Mouse (Mus musculus) cerebellum, adult 9-10 months (tissue): ENCODE measurements around the gene Plac1.
"Not testable (repeated sequence)": the region's sequence is repeated elsewhere in the genome, so short reads cannot be mapped to it uniquely, and the experiment has no call there.

Experiments
- DNase-seq: peaks from one replicate; pipeline ENCODE4 v3.0.0; 2022

Plac1 gene

GRCm38 (mm10) chrX:53041006-53041405 is 198.9 kb downstream of the Plac1 start:
- no peak for DNase-seq

DNA sequence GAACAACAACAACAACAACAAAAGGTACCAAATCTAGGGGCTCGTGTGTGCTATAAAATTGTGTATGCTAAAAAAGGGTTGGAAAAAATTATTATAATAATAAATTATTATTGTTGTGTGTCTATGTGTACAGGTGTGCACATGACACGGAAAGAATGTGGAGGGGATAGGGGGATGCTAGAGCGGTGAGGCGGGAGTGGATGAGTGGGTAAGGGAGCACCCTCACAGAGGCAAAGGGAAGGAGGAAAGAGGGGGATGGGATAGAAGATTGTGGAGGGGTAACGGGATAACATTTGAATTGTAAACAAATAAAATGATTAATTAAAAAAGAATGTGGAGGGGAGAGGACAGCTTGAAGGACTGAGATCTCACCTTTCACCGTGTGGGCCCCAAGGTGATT is 199.8 kb downstream of the Plac1 start:
- no peak for DNase-seq

GRCm38 (mm10) chrX:53039651-53040050 is 200.3 kb downstream of the Plac1 start:
- no peak for DNase-seq

DNA sequence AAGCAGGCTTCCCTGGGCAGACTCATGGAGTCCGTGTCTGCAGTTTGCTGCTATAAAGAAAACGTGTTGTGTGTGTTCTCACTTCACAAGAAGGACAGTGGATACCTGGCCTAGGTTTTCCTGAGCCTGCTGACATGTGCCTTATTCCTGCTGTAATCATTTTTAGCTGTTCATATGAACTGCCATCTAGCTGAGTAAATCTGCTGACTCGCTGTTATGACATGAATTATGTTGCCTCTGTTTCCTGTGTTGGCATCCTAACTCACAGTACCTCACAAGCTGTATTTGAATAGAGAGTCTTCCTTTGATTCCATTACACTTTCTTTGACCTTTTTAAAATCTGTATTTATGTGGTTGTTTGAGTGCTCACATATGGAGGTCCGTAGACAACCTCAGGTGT is 201.7 kb downstream of the Plac1 start:
- no peak for DNase-seq

DNA sequence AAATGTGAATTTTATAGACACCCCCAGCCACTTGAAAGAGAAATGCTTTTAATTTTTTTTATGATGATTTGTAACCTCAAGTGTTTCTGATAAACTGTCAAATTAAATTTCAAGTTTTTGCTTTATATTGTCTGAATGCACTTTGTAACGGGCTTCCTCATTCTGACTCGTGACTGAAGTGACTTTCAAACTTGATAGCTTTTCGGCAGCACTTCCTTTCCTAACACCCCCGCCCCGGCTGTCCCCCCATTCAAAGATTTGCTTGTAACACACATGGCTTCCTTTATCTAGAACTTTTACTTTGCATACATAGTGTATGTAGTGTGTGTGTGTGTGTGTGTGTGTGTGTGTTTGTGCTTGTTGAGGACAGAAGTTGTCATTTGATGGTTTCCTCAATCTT is 210.4 kb downstream of the Plac1 start:
- DNase-seq = no peak

GRCm38 (mm10) chrX:53025471-53026223 is 214.3 kb downstream of the Plac1 start:
- no peak for DNase-seq

DNA sequence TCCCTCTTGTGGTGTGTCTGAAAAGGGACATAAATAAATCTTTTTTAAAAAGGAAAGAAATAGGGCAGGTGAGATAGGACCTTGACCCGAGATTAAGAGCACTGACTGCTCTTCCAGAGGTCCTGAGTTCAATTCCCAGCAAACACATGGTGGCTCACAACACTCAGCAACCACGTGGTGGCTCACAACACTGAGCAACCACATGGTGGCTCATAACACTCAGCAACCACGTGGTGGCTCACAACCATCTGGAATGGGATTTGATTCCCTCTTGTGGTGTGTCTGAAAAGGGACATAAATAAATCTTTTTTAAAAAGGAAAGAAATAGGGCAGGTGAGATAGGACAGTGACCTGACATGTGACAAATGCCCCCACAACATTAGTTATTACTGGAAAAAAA is 215.6 kb downstream of the Plac1 start:
- DNase-seq = not testable (repeated sequence)

DNA sequence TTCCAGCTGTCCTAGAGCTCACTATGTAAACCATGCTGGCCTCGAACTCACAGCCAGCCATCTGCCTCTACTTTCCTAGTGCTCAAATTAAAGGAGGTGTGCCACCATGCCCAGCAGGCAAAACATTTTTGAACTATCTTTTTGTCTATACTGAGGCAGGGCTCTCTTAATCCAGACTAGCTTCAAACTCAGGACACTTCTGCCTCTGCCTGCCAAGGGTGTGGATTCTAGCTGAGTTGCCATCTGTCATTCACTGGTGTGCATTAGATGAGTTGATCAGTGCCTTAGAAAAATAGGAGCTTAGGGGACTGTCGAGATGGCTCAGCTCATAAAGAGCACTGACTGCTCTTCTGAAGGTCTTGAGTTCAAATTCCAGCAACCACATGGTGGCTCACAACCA is 216.9 kb downstream of the Plac1 start:
- DNase-seq = peak; percentile 71
